Mouse (Mus musculus): ENCODE data around the gene Aagab. TPM values are rescaled to one million over a fixed set of nuclear protein-coding genes. Genes with fewer than 3 reads are reported as not detected.

The Aagab gene
- polyA plus RNA-seq, 1 experiment from 2014 or later = 54.1 TPM

DNA sequence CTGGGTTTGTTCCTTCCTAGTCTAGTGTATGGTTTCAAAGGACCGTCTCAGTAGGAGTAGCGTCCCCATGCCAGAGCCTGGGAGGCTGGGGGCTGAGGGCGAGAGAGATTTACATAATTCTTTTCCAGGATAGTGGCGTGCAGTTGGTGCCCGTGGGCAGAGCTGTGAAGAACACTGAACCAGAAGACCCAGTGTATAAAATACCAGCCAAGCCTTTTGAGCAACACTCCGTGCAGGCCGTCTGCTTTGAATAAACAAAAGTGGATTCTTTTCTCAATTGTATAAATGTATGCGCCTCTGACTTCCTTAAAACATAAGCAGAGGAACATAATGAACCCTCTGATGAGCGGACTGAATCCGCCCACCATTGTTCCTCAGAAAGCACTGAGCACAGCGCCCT lies 30.5 kb downstream of the Aagab start:
- H3K27ac ChIP-seq = peak overlapping the region; percentile 52; the same call in 1 of the 2 replicates
- peaks cover 7% of the 10 kb centered on the region for H3K4me1 ChIP-seq
- ATAC-seq (ENCODE audit: low FRiP score) = 0 out of 2 replicates have a peak, but pooled peaks have one; percentile 35
- 39% methylated on average over 11 of the region's 11 CpGs for WGBS
- H3K27me3 ChIP-seq = no peaks in the 10 kb centered on the region
- no peak overlapping the region for H3K4me3 ChIP-seq
- peaks cover 32% of the 10 kb centered on the region for H3K36me3 ChIP-seq
- no peak overlapping the region for H3K9ac ChIP-seq
- no peak overlapping the region for H3K4me2 ChIP-seq (replicated peaks)
- H3K9me3 ChIP-seq (replicated peaks) = no peaks in the 10 kb centered on the region

- no peak overlapping the region for H3K4me3 ChIP-seq
- WGBS = 59% methylated on average over 7 of the region's 7 CpGs
- H3K4me1 ChIP-seq = peaks cover 7% of the 10 kb centered on the region
- H3K9ac ChIP-seq = no peak overlapping the region
- H3K27me3 ChIP-seq = no peaks in the 10 kb centered on the region
- no peaks in the 10 kb centered on the region for H3K9me3 ChIP-seq (replicated peaks)
- ATAC-seq (ENCODE audit: low FRiP score) = no peak
- H3K36me3 ChIP-seq = peaks cover 32% of the 10 kb centered on the region
- H3K27ac ChIP-seq = no peak overlapping the region
- no peak overlapping the region for H3K4me2 ChIP-seq (replicated peaks)
Measured at GRCm38 (mm10) chr9:63633334-63633733, 30.9 kb downstream of the Aagab start.

- no peak for ATAC-seq (ENCODE audit: low FRiP score)
- Histone ChIP-seq H3K4me3 (no peak overlapping the region), H3K4me1 (peaks cover 7% of the 10 kb centered on the region), H3K36me3 (peaks cover 44% of the 10 kb centered on the region), H3K9ac (no peak overlapping the region), H3K9me3 (replicated peaks) (no peaks in the 10 kb centered on the region), H3K27me3 (no peaks in the 10 kb centered on the region), H3K27ac (no peak overlapping the region), H3K4me2 (replicated peaks) (no peak overlapping the region)
- 60% methylated on average over 7 of the region's 7 CpGs for WGBS
Measured at GRCm38 (mm10) chr9:63636113-63636512, 33.7 kb downstream of the Aagab start.

GRCm38 (mm10) chr9:63641983-63642646 lies 39.7 kb downstream of the Aagab start:
- Histone ChIP-seq H3K27ac (no peak overlapping the region), H3K4me1 (no peaks in the 10 kb centered on the region), H3K27me3 (no peaks in the 10 kb centered on the region), H3K9ac (no peak overlapping the region), H3K4me2 (replicated peaks) (no peak overlapping the region), H3K36me3 (peaks cover 64% of the 10 kb centered on the region), H3K9me3 (replicated peaks) (no peaks in the 10 kb centered on the region), H3K4me3 (no peak overlapping the region)
- WGBS = 96% methylated on average over 4 of the region's 4 CpGs
- no peak for ATAC-seq (ENCODE audit: low FRiP score)

GRCm38 (mm10) chr9:63644011-63644410 lies 41.6 kb downstream of the Aagab start:
- no peak overlapping the region for H3K9ac ChIP-seq
- no peaks in the 10 kb centered on the region for H3K9me3 ChIP-seq (replicated peaks)
- no peaks in the 10 kb centered on the region for H3K27me3 ChIP-seq
- H3K4me1 ChIP-seq = no peaks in the 10 kb centered on the region
- no peak for ATAC-seq (ENCODE audit: low FRiP score)
- H3K4me3 ChIP-seq = no peak overlapping the region
- 90% methylated on average over 6 of the region's 6 CpGs for WGBS
- peaks cover 56% of the 10 kb centered on the region for H3K36me3 ChIP-seq
- H3K4me2 ChIP-seq (replicated peaks) = no peak overlapping the region
- H3K27ac ChIP-seq = no peak overlapping the region

DNA sequence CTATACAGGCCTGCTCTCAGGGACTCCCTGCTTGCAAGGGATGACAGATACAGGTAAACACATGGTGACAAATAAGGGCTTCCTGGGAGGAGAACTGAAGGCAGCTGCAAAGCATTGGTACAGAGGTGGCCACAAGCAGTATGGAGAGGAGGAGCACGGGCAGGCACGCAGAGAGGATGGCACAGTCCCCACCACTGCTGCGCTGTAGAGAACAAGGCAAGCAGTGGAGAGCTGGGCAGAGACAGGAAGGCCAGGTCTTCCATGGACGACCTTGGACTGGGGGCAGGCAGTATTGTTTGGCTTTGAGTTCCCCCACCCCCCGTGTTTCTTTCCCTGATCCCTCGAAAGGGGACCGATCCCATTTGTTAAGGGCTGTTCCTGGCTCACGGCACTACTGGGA lies 42.6 kb downstream of the Aagab start:
- Histone ChIP-seq H3K27me3 (no peaks in the 10 kb centered on the region), H3K4me1 (no peaks in the 10 kb centered on the region), H3K9me3 (replicated peaks) (no peaks in the 10 kb centered on the region), H3K36me3 (peaks cover 57% of the 10 kb centered on the region), H3K9ac (no peak overlapping the region), H3K27ac (no peak overlapping the region), H3K4me3 (no peak overlapping the region), H3K4me2 (replicated peaks) (no peak overlapping the region)
- WGBS = 81% methylated on average over 8 of the region's 8 CpGs
- ATAC-seq (ENCODE audit: low FRiP score) = no peak

GRCm38 (mm10) chr9:63647581-63648519 lies 45.4 kb downstream of the Aagab start:
- Histone ChIP-seq H3K27me3 (no peaks in the 10 kb centered on the region), H3K4me2 (replicated peaks) (no peak overlapping the region), H3K36me3 (peaks cover 53% of the 10 kb centered on the region), H3K4me1 (peaks cover 15% of the 10 kb centered on the region), H3K4me3 (no peak overlapping the region), H3K27ac (0 out of 2 replicates have a peak overlapping the region, but pooled peaks have one; percentile 9), H3K9me3 (replicated peaks) (no peaks in the 10 kb centered on the region), H3K9ac (no peak overlapping the region)
- ATAC-seq (ENCODE audit: low FRiP score) = no peak
- 85% methylated on average over 9 of the region's 9 CpGs for WGBS

GRCm38 (mm10) chr9:63648520-63648918 lies 46.1 kb downstream of the Aagab start:
- H3K9ac ChIP-seq = no peak overlapping the region
- no peaks in the 10 kb centered on the region for H3K27me3 ChIP-seq
- peaks cover 20% of the 10 kb centered on the region for H3K4me1 ChIP-seq
- ATAC-seq (ENCODE audit: low FRiP score) = no peak
- no peak overlapping the region for H3K4me2 ChIP-seq (replicated peaks)
- H3K4me3 ChIP-seq = no peak overlapping the region
- peaks cover 52% of the 10 kb centered on the region for H3K36me3 ChIP-seq
- H3K9me3 ChIP-seq (replicated peaks) = no peaks in the 10 kb centered on the region
- WGBS = 90% methylated on average over 9 of the region's 9 CpGs
- no peak overlapping the region for H3K27ac ChIP-seq

DNA sequence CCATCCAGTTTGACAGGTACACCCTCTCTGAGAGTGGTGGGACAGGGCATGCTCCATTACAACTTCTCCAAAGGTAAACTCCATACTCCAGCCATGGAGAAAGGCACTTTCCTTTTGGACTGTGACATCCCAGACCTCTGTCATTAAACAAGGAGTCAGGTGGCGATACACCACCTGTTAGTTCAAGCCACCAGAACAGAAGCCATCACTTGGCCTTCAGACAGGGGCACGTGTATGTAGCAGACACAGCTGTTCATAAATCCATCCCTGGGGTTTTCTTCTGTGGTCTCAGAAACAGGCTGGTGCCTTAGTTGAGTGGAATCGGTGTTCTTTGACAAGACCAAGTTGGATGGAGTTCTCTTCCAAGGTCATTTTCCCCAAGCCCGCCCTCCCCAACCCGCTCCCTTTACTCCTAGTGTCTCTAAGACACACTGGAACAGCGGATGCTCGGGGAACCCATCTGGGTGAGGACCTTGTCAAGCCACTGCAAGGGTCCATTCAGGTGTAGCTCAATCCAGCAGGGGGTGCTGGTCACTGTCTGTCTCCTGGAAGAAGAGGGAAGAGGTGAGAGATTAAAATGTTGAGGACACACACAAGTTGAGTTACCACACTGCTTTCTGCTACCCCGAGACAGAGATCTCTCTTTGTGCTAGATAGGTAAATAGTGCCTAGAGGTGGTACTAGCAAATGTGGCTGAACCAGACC lies 47.5 kb downstream of the Aagab start:
- H3K9ac ChIP-seq = no peak overlapping the region
- no peaks in the 10 kb centered on the region for H3K27me3 ChIP-seq
- no peaks in the 10 kb centered on the region for H3K9me3 ChIP-seq (replicated peaks)
- peaks cover 43% of the 10 kb centered on the region for H3K36me3 ChIP-seq
- no peak overlapping the region for H3K4me3 ChIP-seq
- H3K4me1 ChIP-seq = peaks cover 34% of the 10 kb centered on the region
- ATAC-seq (ENCODE audit: low FRiP score) = no peak
- H3K4me2 ChIP-seq (replicated peaks) = no peak overlapping the region
- 89% methylated on average over 8 of the region's 8 CpGs for WGBS
- no peak overlapping the region for H3K27ac ChIP-seq

GRCm38 (mm10) chr9:63650905-63651304 lies 48.4 kb downstream of the Aagab start:
- Histone ChIP-seq H3K9me3 (replicated peaks) (no peaks in the 10 kb centered on the region), H3K36me3 (peaks cover 38% of the 10 kb centered on the region), H3K4me1 (peaks cover 43% of the 10 kb centered on the region), H3K27ac (peak overlapping the region; percentile 60; the same call in 1 of the 2 replicates), H3K9ac (no peak overlapping the region), H3K4me2 (replicated peaks) (no peak overlapping the region), H3K27me3 (no peaks in the 10 kb centered on the region), H3K4me3 (no peak overlapping the region)
- 86% methylated on average over 14 of the region's 14 CpGs for WGBS
- ATAC-seq (ENCODE audit: low FRiP score) = no peak

GRCm38 (mm10) chr9:63651594-63651993 lies 49.1 kb downstream of the Aagab start:
- Histone ChIP-seq H3K36me3 (peaks cover 33% of the 10 kb centered on the region), H3K27ac (peak overlapping the region; percentile 60; the same call in 1 of the 2 replicates), H3K9me3 (replicated peaks) (no peaks in the 10 kb centered on the region), H3K4me1 (peaks cover 45% of the 10 kb centered on the region), H3K4me2 (replicated peaks) (no peak overlapping the region), H3K27me3 (no peaks in the 10 kb centered on the region), H3K9ac (no peak overlapping the region), H3K4me3 (no peak overlapping the region)
- WGBS = 66% methylated on average over 11 of the region's 11 CpGs
- no peak for ATAC-seq (ENCODE audit: low FRiP score)

- H3K9me3 ChIP-seq (replicated peaks) = no peaks in the 10 kb centered on the region
- H3K4me3 ChIP-seq = no peak overlapping the region
- 15% methylated on average over 7 of the region's 7 CpGs for WGBS
- peaks cover 28% of the 10 kb centered on the region for H3K36me3 ChIP-seq
- H3K27ac ChIP-seq = peak overlapping the region; percentile 70
- H3K4me2 ChIP-seq (replicated peaks) = 0 out of 2 replicates have a peak overlapping the region, but pooled peaks have one; percentile 1
- H3K9ac ChIP-seq = no peak overlapping the region
- ATAC-seq (ENCODE audit: low FRiP score) = peak; percentile 51; the same call in 1 of the 2 replicates
- H3K4me1 ChIP-seq = peaks cover 45% of the 10 kb centered on the region
- no peaks in the 10 kb centered on the region for H3K27me3 ChIP-seq
Measured at GRCm38 (mm10) chr9:63653666-63654065, 51.2 kb downstream of the Aagab start.
